Mouse (Mus musculus) forebrain, embryonic 15.5 days (tissue): ENCODE results near the gene Fblim1. TPM values are rescaled to one million over a fixed set of nuclear protein-coding genes. Genes with fewer than 3 reads are reported as not detected.
A peak's percentile ranks its signal among the peaks of the same experiment; 100 is the strongest.

Experiments
- ATAC-seq: fragments of 200-750 bp; cut with Nextera tagmentation; replicated peaks from 2 replicates; pipeline ENCODE4 v1.8.0; 2017; ENCODE audit warnings: mild to moderate bottlenecking, moderate TSS enrichment, moderate library complexity
- H3K27ac ChIP-seq: fragments of 300-500 bp; sonication (generic); replicated peaks from 2 replicates; pipeline ENCODE4 v1.5.1; 2015; ENCODE audit warnings: mild to moderate bottlenecking, inconsistent platforms
- H3K27me3 ChIP-seq: fragments of 300-500 bp; sonication (generic); 2 replicates; pipeline ENCODE4 v1.6.1; 2015; ENCODE audit warnings: inconsistent platforms
- H3K36me3 ChIP-seq: fragments of 300-500 bp; sonication (generic); 2 replicates; pipeline ENCODE4 v1.6.1; 2015; ENCODE audit warnings: mild to moderate bottlenecking, inconsistent platforms
- H3K4me1 ChIP-seq: fragments of 300-500 bp; sonication (generic); 2 replicates; pipeline ENCODE4 v1.6.1; 2015; ENCODE audit warnings: inconsistent platforms
- H3K4me2 ChIP-seq: fragments of 300-500 bp; sonication (generic); replicated peaks from 2 replicates; pipeline ENCODE4 v1.6.1; 2015; ENCODE audit warnings: mild to moderate bottlenecking, inconsistent platforms
- H3K4me3 ChIP-seq: fragments of 300-500 bp; sonication (generic); 2 replicates; pipeline ENCODE4 v1.5.1; 2015; ENCODE audit warnings: mild to moderate bottlenecking, inconsistent platforms
- H3K9ac ChIP-seq: fragments of 300-500 bp; sonication (generic); replicated peaks from 2 replicates; pipeline ENCODE4 v1.6.1; 2015; ENCODE audit warnings: mild to moderate bottlenecking, inconsistent platforms
- H3K9me3 ChIP-seq: fragments of 300-500 bp; sonication (generic); 2 replicates; pipeline ENCODE4 v1.6.1; 2016; ENCODE audit warnings: inconsistent platforms
- WGBS: fragments of 180-500 bp; shearing (Covaris S2); methylation state at CpG from one replicate; pipeline ENCODE4 v1.1.7; 2015; ENCODE audit warnings: mixed read lengths; 5-methylcytosine and 5-hydroxymethylcytosine counted together
- polyA plus RNA-seq: library from polyadenylated mRNA; unstranded; fragments of >200 nt; fragmentation: Nextera tagmentation; extraction: Ambion mirVana; gene quantifications from 2 replicates; pipeline ENCODE4 v1.2.1, GENCODE M21; 2015

The Fblim1 gene
- polyA plus RNA-seq, 1 experiment from 2014 or later = 17.4 TPM

GRCm38 (mm10) chr4:141623666-141624065, 17.8 kb upstream of the Fblim1 start, which contains the start of gene Slc25a34:
Gene Slc25a34, minus strand, starts transcription at chr4:141623821.
- 89% methylated on average over 1 of the region's 1 CpGs for WGBS
- Histone ChIP-seq H3K36me3 (peaks cover 26% of the 10 kb centered on the region), H3K4me3 (no peak within 1 kb of the TSS), H3K4me2 (no peak within 1 kb of the TSS), H3K9me3 (no peaks in the 10 kb centered on the region), H3K4me1 (no peaks in the 10 kb centered on the region), H3K27ac (no peak within 1 kb of the TSS), H3K9ac (no peak within 1 kb of the TSS), H3K27me3 (no peaks in the 10 kb centered on the region)
- no peak for ATAC-seq

- Histone ChIP-seq H3K4me2 (no peak overlapping the region), H3K36me3 (peaks cover 22% of the 10 kb centered on the region), H3K27ac (no peak overlapping the region), H3K4me3 (no peak overlapping the region), H3K4me1 (peaks cover 3% of the 10 kb centered on the region), H3K9me3 (no peaks in the 10 kb centered on the region), H3K9ac (no peak overlapping the region), H3K27me3 (peaks cover 3% of the 10 kb centered on the region; the same call in 1 of the 2 replicates)
- 87% methylated on average over 11 of the region's 11 CpGs for WGBS
- ATAC-seq = no peak
Measured at GRCm38 (mm10) chr4:141623037-141623436, 17.1 kb upstream of the Fblim1 start.

GRCm38 (mm10) chr4:141622580-141622979, 16.7 kb upstream of the Fblim1 start:
- H3K36me3 ChIP-seq = peaks cover 17% of the 10 kb centered on the region
- H3K4me1 ChIP-seq = peaks cover 8% of the 10 kb centered on the region
- WGBS = 93% methylated on average over 5 of the region's 5 CpGs
- no peak overlapping the region for H3K27ac ChIP-seq
- no peak for ATAC-seq
- no peak overlapping the region for H3K4me3 ChIP-seq
- H3K9ac ChIP-seq = no peak overlapping the region
- H3K9me3 ChIP-seq = no peaks in the 10 kb centered on the region
- no peak overlapping the region for H3K4me2 ChIP-seq
- H3K27me3 ChIP-seq = peaks cover 7% of the 10 kb centered on the region; the same call in 1 of the 2 replicates

- H3K4me1 ChIP-seq = peaks cover 11% of the 10 kb centered on the region
- no peak overlapping the region for H3K4me3 ChIP-seq
- WGBS = 82% methylated on average over 8 of the region's 8 CpGs
- peaks cover 13% of the 10 kb centered on the region for H3K36me3 ChIP-seq
- H3K9ac ChIP-seq = no peak overlapping the region
- peaks cover 7% of the 10 kb centered on the region; the same call in 1 of the 2 replicates for H3K27me3 ChIP-seq
- no peaks in the 10 kb centered on the region for H3K9me3 ChIP-seq
- H3K27ac ChIP-seq = no peak overlapping the region
- no peak for ATAC-seq
- no peak overlapping the region for H3K4me2 ChIP-seq
Measured at GRCm38 (mm10) chr4:141622091-141622490, 16.2 kb upstream of the Fblim1 start.

- Histone ChIP-seq H3K9ac (no peak overlapping the region), H3K9me3 (no peaks in the 10 kb centered on the region), H3K4me2 (no peak overlapping the region), H3K4me1 (peaks cover 11% of the 10 kb centered on the region), H3K36me3 (peaks cover 7% of the 10 kb centered on the region), H3K27me3 (peaks cover 7% of the 10 kb centered on the region; the same call in 1 of the 2 replicates), H3K4me3 (no peak overlapping the region), H3K27ac (no peak overlapping the region)
- whole genome bisulfite sequencing = 77% methylated on average over 8 of the region's 8 CpGs
- ATAC-seq = no peak
Measured at GRCm38 (mm10) chr4:141621297-141621696, 15.4 kb upstream of the Fblim1 start.

- no peak overlapping the region for H3K27ac ChIP-seq
- no peaks in the 10 kb centered on the region for H3K36me3 ChIP-seq
- H3K4me2 ChIP-seq = no peak overlapping the region
- no peak for ATAC-seq
- H3K9me3 ChIP-seq = no peaks in the 10 kb centered on the region
- H3K27me3 ChIP-seq = peaks cover 7% of the 10 kb centered on the region; the same call in 1 of the 2 replicates
- H3K4me1 ChIP-seq = peaks cover 11% of the 10 kb centered on the region
- H3K9ac ChIP-seq = no peak overlapping the region
- H3K4me3 ChIP-seq = no peak overlapping the region
- WGBS = 87% methylated on average over 9 of the region's 9 CpGs
Measured at GRCm38 (mm10) chr4:141619299-141619883, 13.5 kb upstream of the Fblim1 start.

- ATAC-seq = no peak; the same call in 1 of the 2 replicates
- H3K9me3 ChIP-seq = no peaks in the 10 kb centered on the region
- peak within 1 kb of the TSS; percentile 15 for H3K4me3 ChIP-seq
- H3K27ac ChIP-seq = no peak within 1 kb of the TSS
- no peaks in the 10 kb centered on the region for H3K36me3 ChIP-seq
- peaks cover 7% of the 10 kb centered on the region; the same call in 1 of the 2 replicates for H3K27me3 ChIP-seq
- H3K9ac ChIP-seq = 0 out of 2 replicates have a peak within 1 kb of the TSS, but pooled peaks have one; percentile 10
- WGBS = 28% methylated on average over 20 of the region's 20 CpGs
- H3K4me2 ChIP-seq = peak within 1 kb of the TSS; percentile 36
- H3K4me1 ChIP-seq = peaks cover 11% of the 10 kb centered on the region
Measured at GRCm38 (mm10) chr4:141618565-141619243, 12.8 kb upstream of the Fblim1 start, which contains the start of gene Tmem82. Gene Tmem82, minus strand, starts transcription at chr4:141618633.

- H3K9me3 ChIP-seq = no peaks in the 10 kb centered on the region
- peak overlapping the region; percentile 15 for H3K4me3 ChIP-seq
- H3K4me1 ChIP-seq = peaks cover 11% of the 10 kb centered on the region
- peak; percentile 14; the same call in 1 of the 2 replicates for ATAC-seq
- H3K36me3 ChIP-seq = no peaks in the 10 kb centered on the region
- H3K27me3 ChIP-seq = peaks cover 7% of the 10 kb centered on the region; the same call in 1 of the 2 replicates
- 15% methylated on average over 22 of the region's 22 CpGs for WGBS
- H3K9ac ChIP-seq = 0 out of 2 replicates have a peak overlapping the region, but pooled peaks have one; percentile 10
- no peak overlapping the region for H3K27ac ChIP-seq
- H3K4me2 ChIP-seq = peak overlapping the region; percentile 36
Measured at GRCm38 (mm10) chr4:141617863-141618564, 12.1 kb upstream of the Fblim1 start.

GRCm38 (mm10) chr4:141617299-141617698, 11.4 kb upstream of the Fblim1 start:
- Histone ChIP-seq H3K27me3 (peaks cover 7% of the 10 kb centered on the region; the same call in 1 of the 2 replicates), H3K4me3 (peak overlapping the region; percentile 15), H3K4me2 (peak overlapping the region; percentile 36), H3K9me3 (no peaks in the 10 kb centered on the region), H3K4me1 (peaks cover 11% of the 10 kb centered on the region), H3K9ac (0 out of 2 replicates have a peak overlapping the region, but pooled peaks have one; percentile 10), H3K27ac (no peak overlapping the region), H3K36me3 (no peaks in the 10 kb centered on the region)
- 8% methylated on average over 20 of the region's 20 CpGs for WGBS
- peak; percentile 17; the same call in 1 of the 2 replicates for ATAC-seq

GRCm38 (mm10) chr4:141616811-141617210, 10.9 kb upstream of the Fblim1 start:
- Histone ChIP-seq H3K36me3 (no peaks in the 10 kb centered on the region), H3K9ac (no peak overlapping the region), H3K4me1 (peaks cover 11% of the 10 kb centered on the region), H3K4me3 (no peak overlapping the region), H3K27ac (no peak overlapping the region), H3K9me3 (no peaks in the 10 kb centered on the region), H3K4me2 (no peak overlapping the region), H3K27me3 (peaks cover 7% of the 10 kb centered on the region; the same call in 1 of the 2 replicates)
- WGBS = 78% methylated on average over 6 of the region's 6 CpGs
- no peak for ATAC-seq

GRCm38 (mm10) chr4:141614946-141615345, 9.1 kb upstream of the Fblim1 start:
- 82% methylated on average over 14 of the region's 14 CpGs for WGBS
- Histone ChIP-seq H3K27me3 (peaks cover 7% of the 10 kb centered on the region; the same call in 1 of the 2 replicates), H3K4me1 (peaks cover 11% of the 10 kb centered on the region), H3K9ac (no peak overlapping the region), H3K36me3 (no peaks in the 10 kb centered on the region), H3K9me3 (no peaks in the 10 kb centered on the region), H3K4me2 (no peak overlapping the region), H3K27ac (no peak overlapping the region), H3K4me3 (no peak overlapping the region)
- no peak for ATAC-seq

GRCm38 (mm10) chr4:141609538-141609937, 3.6 kb upstream of the Fblim1 start:
- WGBS = 73% methylated on average over 6 of the region's 6 CpGs
- no peak overlapping the region for H3K9ac ChIP-seq
- H3K27ac ChIP-seq = no peak overlapping the region
- no peaks in the 10 kb centered on the region for H3K9me3 ChIP-seq
- no peak overlapping the region for H3K4me2 ChIP-seq
- ATAC-seq = no peak
- no peak overlapping the region for H3K4me3 ChIP-seq
- no peaks in the 10 kb centered on the region for H3K4me1 ChIP-seq
- H3K27me3 ChIP-seq = no peaks in the 10 kb centered on the region
- no peaks in the 10 kb centered on the region for H3K36me3 ChIP-seq
